Mouse (Mus musculus) gastrocnemius, postnatal 4 days (tissue): Measurements from ENCODE around the gene Ap1s1. TPM values are rescaled to one million over a fixed set of nuclear protein-coding genes. Genes with fewer than 3 reads are reported as not detected.

Source experiments
- DNase-seq, 2 experiments: peaks; one replicate each; pipeline ENCODE4 v3.0.0; 2021 to 2022; ENCODE audit warnings: low spot score in 2 of 2, mixed read lengths in 2 of 2
- long read RNA-seq, 2 experiments: library from polyadenylated mRNA; stranded (forward); transcript quantifications; one replicate each; pipeline ENCODE4 v2.0.0; 2021
- total RNA-seq, 2 experiments: library from RNA; stranded (reverse); gene quantifications; 2 replicates each; pipeline ENCODE4 v1.2.3; 2021

The Ap1s1 gene
- 10 to 100 TPM; 67.3 to 68.0 TPM for total RNA-seq
- long read RNA-seq, experiment 1, transcript Ap1s1-201 (5 exons, 1,353 nt), result major isoform, 113 of 130 reads
- long read RNA-seq, experiment 1, partial matches to known transcripts, result 3 of 130 reads
- long read RNA-seq, experiment 1, other reads (novel, unspliced or antisense), result 9 of 130 reads
- long read RNA-seq, experiment 2, transcript Ap1s1-201 (5 exons, 1,353 nt), result major isoform, 89 of 103 reads
- long read RNA-seq, experiment 2, partial matches to known transcripts, result 5 of 103 reads
- long read RNA-seq, experiment 2, other reads (novel, unspliced or antisense), result 6 of 103 reads

DNA sequence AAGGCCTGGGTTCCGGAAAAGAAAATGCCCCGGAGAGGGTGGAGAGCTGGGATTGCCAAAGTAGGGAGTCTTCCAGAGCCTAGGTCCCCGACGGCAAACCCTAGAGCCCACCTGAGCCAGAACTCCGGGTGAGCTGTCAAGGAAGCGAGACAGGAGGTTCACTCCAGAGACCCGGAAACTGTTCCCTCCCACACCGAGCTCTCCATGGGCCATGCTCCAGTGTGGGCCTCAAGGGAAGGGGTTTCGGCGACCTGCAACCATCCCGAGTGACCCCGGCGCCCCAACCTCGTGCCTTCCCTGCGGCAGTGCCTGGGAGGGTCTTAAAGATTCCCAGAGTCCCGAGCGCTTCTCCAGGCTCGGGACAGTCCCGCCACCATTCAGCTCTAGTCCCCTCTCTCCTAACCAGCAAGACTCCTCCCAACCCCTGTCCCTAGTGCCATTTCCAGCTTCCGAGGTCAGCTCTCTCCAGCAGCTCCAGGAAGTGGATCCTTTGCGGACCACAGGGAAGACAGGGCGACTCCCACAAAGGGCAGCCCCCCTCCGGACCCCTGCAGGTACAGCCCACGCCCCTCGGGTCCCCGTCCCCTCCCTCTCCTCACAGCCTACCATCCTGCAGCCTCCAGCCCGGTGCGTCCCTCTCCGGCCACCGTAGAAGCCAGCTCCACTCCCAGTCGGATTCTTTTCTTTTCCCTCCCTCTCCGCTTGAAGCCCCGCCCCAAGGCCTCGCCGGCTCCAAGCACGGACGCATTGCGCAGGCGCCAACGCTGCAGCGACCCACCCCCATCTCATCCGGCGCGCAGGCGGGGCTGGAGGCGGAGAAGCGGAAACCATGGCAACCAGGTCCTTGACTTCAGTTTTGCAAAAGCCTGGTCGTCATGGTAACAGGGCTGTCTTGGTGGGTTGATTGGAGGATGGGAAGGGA, at the start of gene Ap1s1:
Gene Ap1s1, minus strand, starts transcription at position 734 of the 922 bp plus-strand sequence.
- DNase-seq, result peak; percentile 90 to 97

DNA sequence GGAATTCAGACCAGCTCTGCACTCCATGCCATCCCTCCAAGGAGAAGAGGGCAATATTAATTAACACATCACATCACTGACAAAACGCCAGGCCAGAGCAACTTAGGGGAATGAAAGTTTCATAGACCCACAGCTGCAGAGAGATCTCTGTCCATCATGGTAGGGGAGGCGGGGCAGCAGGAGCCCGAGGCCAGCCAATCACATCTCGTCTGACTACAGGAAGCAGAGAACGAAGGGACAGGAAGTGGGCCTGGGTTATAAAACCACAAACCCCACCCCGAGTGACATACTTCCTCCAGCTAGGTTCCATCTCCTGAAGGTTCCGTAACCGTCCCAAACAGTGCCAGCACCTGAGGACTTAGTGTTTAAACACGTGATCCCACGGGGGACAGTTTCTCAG, 49.2 kb upstream of the Ap1s1 start:
- DNase-seq, result no peak

DNA sequence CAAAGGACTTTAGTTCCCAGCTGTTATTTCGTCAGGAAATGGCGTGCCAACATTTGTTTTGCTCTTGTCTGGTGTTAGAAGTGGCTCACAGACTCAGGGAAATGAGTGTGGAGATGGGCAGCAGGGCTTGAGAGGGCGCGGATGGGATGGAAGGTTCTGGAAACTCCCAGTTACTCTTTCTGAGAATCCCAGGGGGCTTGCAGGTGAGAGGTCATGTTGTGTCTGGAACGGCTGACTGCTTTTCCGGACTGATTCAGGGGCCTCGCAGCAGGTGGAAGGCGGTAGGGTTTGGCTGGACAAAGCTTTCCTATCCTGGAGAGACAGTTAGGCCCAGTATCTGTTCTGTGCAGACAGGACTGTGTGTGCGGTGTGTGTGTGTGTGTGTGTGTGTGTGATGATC, 47.8 kb upstream of the Ap1s1 start:
- no peak for DNase-seq

DNA sequence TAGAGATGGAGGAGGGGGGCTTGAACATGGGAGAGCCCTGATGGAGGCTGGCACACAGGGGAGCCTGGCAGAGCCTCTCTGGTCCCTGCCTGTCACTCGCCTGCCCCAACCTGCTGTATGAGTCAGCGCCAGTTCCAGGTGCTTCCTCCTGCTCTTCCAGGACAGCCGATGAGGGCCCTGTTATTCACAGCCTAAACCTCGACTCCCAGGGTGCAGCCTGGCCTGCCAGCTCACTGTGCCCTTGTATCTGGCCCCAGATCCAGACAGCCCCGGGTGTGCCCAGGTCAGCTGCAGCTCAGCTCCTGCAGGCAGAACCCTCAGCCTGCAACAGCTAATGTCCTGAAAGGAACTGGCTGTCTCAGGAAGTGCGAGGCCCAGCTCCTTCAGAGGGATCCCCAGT, 45.6 kb upstream of the Ap1s1 start:
- DNase-seq, result no peak

DNA sequence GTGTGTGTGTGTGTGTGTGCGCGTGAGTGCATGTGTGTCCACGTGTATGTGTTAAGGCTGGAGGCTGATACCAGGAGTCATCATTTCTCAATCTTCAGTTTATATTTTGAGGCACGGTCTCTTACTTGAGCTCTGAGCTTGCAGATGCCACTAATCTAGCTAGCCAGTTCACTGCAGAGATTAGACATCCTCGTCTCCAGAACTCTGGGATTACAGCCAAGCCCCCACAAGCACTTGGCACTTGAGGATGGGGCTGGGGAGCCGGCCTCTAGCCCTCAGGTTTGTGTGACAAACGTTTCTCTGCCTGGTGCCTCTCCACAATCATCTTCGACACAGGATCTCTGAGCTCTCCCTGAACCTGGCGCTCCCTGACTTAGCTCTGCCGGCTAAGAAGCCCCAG, 44.9 kb upstream of the Ap1s1 start:
- DNase-seq, result no peak

DNA sequence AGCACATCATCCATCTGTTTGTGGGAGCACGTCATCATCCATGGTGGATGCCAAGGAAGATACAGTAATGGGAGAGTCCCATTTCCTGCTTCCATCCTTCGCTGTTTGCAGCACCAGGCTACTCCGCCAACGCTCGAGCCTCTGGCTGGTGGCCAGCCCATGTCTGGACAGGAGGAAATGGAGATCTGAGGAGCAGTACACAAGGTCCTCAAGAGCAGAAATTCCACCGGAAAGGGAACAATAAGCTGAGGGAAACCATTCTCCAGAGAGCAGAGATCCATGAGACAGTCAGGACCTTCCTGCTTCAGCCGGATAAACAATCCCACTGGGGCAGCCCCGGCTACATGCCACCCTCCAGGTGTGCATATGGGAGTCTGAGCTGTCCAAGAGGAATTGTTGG, 41.5 kb upstream of the Ap1s1 start:
- no peak for DNase-seq

DNA sequence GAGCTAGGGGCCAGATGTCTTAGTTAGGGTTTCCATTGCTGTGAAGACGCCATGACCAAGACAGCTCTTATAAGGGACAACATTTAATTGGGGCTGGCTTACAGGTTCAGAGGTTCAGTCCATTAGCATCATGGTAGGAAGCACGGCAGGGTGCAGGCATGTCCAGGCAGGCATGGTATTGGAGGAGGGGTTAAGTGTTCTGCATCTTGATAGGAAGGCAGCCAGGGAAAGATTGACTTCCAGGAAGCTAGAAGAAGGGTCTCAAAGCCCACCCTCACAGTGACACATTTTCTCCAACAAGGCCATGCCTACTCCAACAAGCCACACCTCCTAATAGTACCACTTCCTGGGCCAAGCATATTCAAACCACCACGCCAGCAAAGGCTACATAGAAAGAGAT, 39.8 kb upstream of the Ap1s1 start:
- no peak for DNase-seq

DNA sequence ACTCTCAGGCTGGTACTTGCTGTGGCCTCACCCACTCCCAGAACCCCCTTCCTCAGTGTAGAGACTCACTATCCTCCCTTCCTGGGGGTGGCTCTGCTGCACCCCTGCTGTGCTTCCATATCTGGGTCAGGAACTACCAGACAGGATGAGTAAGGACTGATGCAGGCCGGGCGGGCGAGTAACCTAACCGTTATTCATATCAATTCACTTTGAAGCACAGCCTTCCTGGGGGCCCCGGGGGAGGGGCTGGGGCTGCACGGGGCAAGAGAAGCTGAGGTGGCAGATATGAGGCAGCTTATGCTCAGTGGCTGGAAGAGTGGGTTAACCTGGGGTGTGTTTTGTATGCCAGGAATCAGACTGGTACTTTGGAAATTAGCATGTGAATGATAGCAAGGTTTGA, 39.1 kb upstream of the Ap1s1 start:
- DNase-seq, result no peak

DNA sequence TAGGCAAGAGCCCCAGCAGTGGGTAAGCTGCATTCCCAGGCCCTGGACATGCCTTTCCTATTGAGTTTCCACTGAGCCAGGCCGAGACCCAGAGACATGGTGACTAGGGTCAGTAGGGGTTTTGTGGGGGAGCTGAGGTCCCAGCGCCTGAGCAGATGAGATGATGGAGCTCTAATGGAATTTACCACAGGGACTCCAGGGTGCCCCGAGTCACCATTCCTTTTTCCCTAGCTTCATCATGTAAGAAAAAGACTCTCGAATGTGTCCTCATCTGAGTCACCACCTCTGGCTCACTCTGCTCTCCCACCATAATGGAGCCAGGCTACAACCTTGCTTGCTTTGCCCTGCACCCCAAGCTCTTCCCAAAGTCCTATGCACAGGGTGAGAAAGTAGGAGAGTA, 37.1 kb upstream of the Ap1s1 start:
- DNase-seq, result no peak

DNA sequence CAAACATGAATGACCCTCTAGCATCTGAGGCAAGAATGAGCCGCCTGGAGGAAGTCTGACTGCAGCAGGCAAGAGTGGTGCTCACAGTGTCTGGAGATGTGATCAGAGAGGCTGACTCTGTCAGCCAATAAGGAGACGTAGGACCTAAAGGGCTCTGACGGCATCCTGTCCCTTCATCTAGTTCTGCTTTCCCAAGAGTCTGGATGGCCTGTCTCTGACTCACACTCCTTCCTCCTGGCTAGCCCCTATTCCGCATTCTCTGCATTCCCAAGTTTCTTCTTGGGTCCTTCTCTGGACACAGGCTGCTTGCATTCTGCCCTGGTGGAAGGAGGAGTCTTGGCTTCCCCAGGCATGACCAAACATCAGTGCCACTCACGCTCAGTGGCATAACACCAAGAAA, 33.9 kb upstream of the Ap1s1 start:
- no peak for DNase-seq

DNA sequence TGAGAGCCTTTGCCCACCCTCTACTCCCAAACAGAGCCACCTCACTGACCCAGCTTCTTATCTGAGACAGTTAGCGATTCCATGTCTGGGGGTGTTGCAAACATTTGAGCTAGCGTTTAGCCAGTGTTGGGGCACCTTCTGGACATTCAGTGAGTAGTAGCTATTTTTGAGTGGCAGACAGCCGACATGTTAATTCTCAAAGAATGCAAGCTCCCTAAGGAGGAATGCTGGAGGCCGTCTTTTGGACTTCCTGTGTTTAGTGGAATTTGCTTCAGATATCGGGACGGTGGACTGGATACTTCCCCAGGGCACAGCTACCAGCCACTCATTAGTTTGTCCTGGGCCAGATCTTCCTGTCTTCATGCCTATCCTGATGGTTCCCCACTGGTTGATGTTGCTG, 32.7 kb upstream of the Ap1s1 start:
- no peak for DNase-seq

DNA sequence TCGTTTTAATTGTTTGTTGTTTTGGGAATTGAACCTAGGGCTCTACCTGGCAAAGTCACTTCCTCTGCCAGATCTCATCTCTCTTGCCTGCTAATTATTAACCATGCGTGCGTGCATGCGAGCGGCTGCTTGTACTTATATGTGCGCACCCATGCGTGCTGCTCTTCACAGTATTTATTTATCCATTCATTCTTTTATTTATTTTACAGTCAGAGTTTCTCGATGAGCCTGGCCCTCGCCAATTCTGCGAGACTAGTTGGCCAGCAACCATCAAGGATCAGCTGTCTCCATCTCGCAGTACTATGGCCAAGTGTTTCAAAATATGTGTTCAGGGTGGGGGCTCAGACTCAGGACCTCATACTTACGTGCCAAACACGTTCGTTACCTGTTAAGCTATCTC, 32.1 kb upstream of the Ap1s1 start:
- peak in 1 of 2 experiments; percentile 38 for DNase-seq

DNA sequence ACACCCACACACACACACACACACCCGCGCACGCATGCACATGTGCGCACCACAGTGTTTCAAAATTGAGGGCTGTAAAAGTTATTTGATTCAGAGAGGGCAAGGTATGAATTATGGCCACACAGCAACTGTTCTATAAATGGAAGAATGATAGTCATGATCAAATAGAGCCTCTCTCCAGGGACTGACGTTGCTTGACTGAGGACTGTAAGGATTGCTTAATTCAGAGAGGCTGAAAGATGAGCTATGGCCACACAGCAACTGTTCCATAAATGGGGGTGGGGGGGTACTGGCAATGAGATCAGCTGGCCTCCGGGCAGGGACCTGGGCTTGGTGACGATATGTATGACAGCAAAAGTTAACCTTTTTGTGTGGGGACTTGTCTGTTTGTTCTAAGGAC, 31.3 kb upstream of the Ap1s1 start:
- DNase-seq, result no peak

DNA sequence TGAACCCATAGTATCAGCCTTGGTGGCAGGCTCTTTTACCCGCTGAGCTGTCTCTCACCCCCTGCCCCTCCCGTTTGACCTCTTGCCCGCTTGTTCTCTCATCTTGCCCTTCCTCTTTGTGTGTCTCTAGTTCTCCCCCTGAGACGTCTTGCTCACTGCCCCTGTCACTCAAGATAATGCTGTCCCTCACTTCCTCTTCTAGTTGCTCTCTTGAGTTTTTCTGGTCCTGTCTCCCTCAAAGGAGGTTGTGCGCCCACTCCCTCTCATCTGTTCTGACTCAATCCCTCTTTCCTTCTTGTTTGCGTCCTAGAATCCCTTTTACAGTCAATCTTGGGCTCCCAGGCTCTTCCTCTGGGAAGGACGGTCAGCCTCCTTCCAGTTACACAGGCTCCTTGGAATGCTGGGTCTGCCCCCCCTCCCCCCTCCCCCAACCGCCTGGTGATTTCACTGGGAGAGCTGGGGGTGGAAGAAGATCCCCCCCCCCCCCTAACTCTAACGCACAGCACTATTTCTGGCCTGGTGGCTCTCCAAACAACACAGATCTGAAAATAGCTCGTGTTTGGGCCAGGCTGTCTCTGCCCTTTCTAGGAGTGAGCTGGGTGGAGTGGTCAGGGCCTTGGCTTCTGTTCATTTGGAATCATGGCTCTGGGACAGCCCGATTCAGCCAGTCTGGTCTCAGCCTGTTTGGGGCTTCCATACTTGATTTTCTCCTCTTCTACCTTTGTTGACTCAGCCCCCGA, 30.4 kb upstream of the Ap1s1 start:
- DNase-seq, result no peak

DNA sequence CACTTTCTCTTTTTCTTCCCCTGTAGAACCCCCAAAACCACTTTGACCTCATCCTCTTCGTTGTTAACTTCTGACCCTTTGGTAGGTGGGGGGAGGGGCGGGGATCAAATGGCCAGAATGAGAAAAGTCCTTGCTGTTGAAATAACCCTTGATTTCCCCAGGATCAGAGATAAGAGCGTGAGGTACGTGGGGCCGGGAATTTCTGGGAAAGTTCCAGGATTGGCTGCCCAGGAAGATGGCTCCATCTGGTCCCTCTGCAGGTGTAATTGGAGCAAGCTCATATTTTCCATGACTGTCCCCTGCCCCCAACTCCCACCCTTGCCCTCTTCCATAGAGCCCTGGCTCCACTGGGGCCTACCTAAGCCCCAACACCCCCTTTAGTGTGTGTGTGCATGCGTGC, 29.8 kb upstream of the Ap1s1 start:
- no peak for DNase-seq

DNA sequence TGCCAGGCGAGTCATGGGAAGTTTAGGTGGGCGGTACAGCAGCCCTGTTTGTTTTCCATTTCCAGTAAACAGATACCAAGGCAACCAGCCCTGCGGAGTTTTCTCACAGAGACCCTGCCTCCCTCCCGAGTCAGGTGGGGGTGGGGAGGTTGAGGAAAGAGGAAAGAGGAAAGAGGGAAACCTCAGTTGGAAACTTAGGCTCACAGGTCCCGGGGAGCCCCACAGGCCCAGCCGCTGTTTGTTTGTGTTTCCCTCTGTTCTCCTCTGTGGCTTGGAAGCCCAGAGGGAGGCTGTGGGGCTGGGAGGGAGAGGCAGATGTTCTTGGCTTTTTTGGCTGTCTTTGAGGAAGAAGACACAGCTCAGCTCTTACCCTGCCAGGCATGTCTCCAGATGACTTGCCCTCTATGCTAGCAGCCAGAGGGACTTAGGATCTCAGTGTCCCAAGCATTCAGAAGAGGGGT, 28.3 kb upstream of the Ap1s1 start:
- DNase-seq, result peak in 1 of 2 experiments; percentile 37

DNA sequence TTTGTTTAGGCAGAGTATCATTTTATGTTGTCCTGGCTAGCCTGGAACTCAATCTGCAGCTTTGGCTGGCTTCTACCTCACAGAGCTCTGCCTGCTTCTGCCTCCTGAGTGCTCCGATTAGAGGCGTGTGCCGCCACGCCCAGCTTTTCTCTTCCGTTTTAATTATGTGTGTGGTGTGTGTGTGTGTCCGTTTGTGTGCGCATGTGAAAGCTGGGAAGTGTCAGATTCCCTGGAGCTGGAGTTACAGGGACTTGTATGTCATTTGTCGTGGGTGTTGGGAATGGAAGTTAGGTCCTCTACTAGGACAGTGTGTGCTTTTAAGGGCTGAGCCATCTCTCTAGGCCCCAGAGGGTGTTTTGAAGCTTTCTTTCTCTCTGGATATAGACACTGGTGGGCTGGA, 27.2 kb upstream of the Ap1s1 start:
- DNase-seq, result no peak

DNA sequence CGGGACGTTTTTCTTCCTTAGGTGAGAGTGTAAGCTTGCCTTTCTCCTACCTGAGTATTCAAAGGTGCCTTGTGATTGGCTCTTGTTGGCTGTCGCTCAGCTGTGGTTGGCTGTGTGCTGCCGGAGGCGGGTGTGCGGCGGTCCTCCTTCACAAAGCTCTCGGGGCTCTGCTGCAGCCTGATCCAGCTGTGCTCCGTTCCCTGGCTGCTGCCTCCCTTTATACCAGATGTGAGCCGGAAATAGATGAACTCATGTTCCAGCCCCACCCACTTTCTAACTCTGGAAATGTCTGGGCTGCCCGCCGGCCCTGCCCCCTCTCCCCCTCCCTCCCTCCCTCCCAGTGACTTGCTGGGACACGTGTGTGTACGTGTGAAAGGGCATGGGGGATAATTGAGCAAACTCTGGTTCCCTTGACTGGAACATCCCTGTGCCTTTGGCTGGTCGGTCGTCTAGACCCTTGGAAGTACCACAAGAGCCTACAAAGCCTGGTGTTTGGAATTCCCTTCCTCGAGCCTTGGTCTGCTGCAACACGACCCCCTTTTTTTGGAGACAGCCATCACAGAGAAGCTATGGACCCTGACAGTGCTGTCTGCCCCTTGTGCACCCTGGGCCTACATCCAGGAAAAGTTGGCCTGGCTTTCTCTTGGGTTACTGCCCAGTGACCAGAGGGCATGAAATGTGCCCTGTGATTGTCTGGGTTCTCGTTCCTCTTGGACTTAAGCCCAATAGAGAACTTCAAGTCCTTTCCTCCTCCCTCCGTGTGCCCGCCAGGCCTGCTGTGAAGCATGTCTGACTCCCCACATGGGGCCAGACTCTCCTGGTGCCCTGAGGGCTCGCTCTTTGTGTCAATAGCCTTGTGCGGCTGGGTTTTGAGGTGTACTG, 26.4 kb upstream of the Ap1s1 start, which contains the start of gene Serpine1:
Gene Serpine1, minus strand, starts transcription at position 190 of the 882 bp plus-strand sequence.
- peak; percentile 66 to 79 for DNase-seq

DNA sequence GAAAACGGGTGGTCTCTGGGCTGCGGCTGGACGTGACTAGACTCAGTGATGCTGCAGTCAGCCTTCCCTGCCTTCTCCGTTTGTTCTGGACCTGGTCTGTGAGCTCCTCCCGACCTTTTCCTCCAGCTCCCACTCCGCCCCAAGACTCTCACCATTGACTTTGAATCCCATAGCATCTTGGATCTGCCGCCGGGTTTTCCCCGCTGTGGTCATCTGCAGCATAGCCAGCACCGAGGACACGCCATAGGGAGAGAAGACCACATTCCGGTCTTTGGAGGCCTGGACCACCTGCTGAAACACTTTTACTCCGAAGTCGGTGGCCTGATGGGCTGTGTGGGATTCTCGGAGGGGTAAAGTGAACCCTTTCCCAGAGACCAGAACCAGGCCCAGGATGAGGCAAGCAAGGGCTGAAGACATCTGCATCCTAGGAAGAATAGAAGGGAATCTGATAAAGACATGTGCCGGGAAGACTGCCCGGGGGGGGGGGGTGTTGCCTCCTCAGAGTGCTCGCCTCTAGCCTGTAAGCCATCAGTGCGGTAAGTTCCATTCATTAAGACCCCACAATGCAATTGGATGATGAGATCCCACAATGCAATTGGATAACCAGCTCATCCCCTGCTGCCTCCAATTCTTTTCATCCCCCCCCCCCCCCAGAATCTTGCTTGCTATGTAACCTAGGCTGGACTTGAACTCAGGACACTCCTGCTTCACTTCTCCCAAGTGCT, 25.1 kb upstream of the Ap1s1 start:
- DNase-seq, result no peak

DNA sequence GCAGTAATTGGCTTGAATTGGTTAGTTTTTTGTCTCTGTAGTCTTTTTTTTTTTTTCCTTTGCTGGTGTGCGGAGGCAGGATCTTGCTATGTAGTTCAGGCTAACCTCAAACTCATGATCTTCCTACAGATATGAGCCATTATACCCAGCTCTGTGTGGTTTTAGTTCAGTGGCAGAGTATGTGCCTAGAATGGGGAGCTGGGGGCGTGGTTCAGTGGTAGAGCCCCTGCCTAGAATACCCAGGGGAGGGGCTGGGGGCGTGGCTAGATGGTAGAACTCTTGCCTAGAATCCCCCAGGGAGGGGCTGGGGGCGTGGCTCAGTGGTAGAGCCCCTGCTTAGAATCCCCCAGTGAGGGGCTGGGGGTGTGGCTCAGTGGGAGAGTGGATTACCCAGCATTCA, 22.8 kb upstream of the Ap1s1 start:
- no peak for DNase-seq
